Mouse (Mus musculus) cerebellum, postnatal 4 days (tissue): ENCODE data around the gene Crocc.

Experiments used
- DNase-seq, 2 experiments: peaks; one replicate each; pipeline ENCODE4 v3.0.0; 2022; ENCODE audit warnings: low spot score in 2 of 2, mixed read lengths in 1 of 2

Crocc gene

DNA sequence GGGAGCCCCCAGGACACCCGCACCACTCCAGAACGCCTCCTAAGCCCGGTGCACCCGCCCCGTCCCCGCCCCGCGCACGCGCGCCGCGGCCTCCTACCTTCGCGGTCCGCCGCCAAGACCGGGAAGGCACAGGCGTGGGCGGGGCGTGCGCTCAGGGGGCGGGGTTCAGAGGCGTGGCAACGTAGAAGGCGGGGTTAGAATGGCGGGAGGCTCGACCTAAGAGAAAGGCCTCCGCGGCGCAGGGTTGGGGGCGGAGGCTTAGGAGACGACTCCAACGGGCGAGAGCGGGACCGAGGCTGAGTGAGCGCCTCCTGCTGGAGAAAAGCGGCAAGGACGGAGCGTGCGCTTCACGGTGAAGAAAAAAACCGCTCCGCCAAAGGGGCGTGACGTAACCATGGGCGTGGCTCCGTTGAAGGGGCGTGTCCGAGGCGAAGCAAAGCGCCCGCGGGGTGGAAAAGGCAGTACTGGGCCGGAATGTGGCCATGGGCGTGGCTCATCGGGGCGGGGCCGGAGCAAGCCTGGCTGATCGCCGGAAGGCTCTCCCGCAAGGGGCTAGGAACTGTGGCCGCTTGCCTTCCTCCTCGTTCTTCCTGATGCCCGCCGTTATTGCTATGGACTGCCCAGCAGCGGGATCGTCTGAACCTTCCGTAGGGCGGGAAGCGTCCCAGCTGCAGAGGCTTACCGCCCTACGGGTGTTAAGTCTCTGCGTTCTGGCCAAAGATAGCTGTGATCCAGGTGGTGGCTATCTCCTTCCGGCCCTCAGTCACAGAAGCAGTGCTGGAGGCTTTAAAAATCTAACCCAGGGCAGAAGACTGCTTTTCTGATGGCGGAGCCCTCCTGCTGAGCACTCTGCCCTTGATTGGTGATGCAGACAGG lies at the start of gene Crocc:
Gene Crocc (minus strand): TSS at position 125 of the 876 bp plus-strand sequence.
- peak; percentile 100 for DNase-seq

GRCm38 (mm10) chr4:141108196-141108732 lies 47.9 kb upstream of the Crocc start:
- DNase-seq: no peak

- no peak for DNase-seq
Measured at GRCm38 (mm10) chr4:141106526-141107183, 46.3 kb upstream of the Crocc start.

- DNase-seq: peak in 1 of 2 experiments; percentile 39
Measured at GRCm38 (mm10) chr4:141101855-141102254, 41.5 kb upstream of the Crocc start.

DNA sequence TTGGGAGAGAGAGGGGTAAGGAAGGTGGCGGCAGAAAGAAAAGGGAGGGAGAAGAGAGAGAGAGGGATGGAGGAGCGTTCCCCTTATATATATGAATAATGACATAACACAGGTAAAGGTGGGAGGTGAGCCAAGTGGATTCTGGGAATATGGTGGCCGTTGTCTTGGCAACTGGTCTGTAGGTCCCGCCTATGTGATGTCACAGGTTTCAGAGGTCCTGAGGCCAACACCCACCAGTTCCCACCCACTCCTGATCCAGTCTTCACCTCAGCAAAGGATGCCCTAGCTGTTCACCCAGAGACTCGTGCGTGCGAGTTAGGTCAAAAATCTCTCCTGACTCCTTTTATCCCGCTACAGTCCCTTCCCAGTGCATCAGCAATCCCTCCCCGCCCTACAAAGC lies 40.9 kb upstream of the Crocc start:
- DNase-seq: no peak

- no peak for DNase-seq
Measured at GRCm38 (mm10) chr4:141099956-141100355, 39.6 kb upstream of the Crocc start.

DNA sequence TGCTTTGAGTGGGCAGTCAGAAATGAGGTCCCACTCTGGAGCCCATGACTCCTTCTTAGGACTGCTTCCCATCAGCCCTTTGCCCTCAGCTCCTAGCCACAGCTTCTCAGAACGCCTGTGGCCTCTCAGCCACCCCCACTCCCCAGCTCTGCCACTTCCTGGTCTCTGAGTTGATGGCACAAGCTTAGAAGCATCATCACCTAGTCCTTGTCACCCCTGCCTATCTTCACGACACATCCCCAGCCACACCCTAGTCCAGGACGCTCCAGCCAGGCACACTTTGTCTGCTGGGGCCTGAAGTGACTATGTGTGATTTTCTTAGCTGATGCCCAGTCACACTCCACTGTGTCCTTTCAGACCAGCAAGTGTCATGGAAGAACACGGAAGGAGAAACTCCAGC lies 38.6 kb upstream of the Crocc start:
- DNase-seq: no peak

GRCm38 (mm10) chr4:141096710-141097109 lies 36.4 kb upstream of the Crocc start:
- no peak for DNase-seq

DNA sequence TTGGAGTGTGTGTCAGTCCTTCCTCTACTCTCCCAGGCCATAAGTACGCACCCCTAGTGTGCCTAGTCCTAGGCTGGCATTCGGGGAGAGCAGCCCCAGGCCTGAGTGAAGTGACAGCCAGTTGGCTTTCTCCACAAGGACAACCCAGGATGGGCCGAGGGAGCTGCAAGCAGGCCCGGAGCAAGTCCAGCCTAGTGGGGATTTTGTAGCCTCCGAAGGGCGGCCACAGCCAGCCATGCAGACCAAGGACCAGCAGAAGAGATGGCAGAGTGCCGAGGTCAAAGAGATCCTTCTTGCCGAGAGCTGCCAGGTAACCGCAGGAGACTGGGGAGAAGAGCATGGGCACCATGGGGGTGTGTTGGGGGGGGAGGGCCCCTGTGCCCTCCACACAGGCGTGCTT lies 34.7 kb upstream of the Crocc start:
- no peak for DNase-seq

DNA sequence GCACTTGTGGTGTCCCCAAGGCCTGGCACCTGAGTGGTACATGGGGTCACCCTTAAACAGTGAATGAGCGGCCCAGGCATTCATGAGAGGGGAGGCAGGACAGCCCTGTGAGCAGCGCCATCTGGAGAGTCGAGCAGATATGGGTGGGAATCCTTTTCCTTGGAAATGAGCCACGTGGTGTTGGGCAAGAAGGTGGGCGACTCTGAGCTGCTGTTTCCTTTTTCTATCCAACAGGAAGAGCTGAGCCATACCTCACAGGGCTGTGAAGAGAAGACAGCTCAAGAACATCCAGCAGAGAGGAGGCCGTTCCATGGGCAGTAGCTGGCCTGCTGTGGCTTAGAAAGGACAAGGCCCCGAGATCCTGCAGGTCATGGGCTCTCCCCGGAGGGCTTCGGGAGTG lies 28.4 kb upstream of the Crocc start:
- no peak for DNase-seq

- DNase-seq: no peak
Measured at GRCm38 (mm10) chr4:141088033-141088432, 27.7 kb upstream of the Crocc start, which contains the start of gene Spata21. Spata21 (plus strand) TSS chr4:141088333.

GRCm38 (mm10) chr4:141086862-141087261 lies 26.5 kb upstream of the Crocc start:
- no peak for DNase-seq

- no peak for DNase-seq
Measured at GRCm38 (mm10) chr4:141078510-141079137, 18.3 kb upstream of the Crocc start.

GRCm38 (mm10) chr4:141077681-141078509 lies 17.5 kb upstream of the Crocc start, which contains the start of gene Necap2:
Necap2 (minus strand) TSS chr4:141078357.
- peak; percentile 91 to 93 for DNase-seq

- DNase-seq: no peak
Measured at GRCm38 (mm10) chr4:141076761-141077506, 16.6 kb upstream of the Crocc start.

- DNase-seq: no peak
Measured at GRCm38 (mm10) chr4:141074109-141074508, 13.8 kb upstream of the Crocc start.

DNA sequence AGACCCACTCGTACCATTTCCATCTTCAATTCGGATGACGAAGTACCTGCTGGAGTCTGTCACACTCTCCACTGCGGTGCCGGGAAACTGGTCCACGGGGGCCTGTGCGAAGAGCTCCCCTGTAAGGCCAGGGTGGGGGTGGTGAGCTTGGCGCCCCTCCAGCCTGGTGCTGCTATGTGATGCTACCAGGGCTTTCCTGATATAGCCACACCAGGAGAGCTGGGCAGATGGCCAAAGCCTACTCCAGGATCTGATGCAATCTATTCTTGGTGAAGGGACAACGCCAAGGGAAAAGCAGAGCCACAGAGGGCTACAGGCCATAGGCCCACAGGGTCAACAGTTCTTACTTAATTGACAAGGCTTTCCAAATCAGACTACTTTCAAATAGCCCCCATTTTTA lies 13.3 kb upstream of the Crocc start:
- no peak for DNase-seq

GRCm38 (mm10) chr4:141072502-141072901 lies 12.2 kb upstream of the Crocc start:
- DNase-seq: no peak

DNA sequence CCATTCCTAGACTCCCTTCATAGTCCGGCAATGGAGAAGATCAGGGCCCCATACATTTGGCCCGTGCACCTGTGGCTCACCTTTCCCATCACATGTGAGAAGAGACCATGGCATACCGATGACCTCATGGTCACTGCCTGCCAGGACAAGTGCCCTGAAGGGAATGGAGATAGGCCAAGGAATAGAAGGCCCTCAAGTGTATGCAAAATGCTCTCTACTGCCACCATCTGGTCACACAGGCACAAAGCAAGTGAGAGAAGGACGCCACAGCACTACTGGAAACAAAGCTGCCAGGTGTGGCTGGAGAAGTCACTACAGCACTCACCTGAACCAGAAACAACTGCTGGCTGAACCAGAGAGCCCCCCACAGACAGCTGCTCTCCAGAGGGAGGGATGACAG lies 9.4 kb upstream of the Crocc start:
- DNase-seq: peak in 1 of 2 experiments; percentile 60

- DNase-seq: no peak
Measured at GRCm38 (mm10) chr4:141068655-141069054, 8.3 kb upstream of the Crocc start.
